Mouse (Mus musculus): ENCODE results near the gene Rnf220. TPM values are rescaled to one million over a fixed set of nuclear protein-coding genes. Genes with fewer than 3 reads are reported as not detected.

The Rnf220 gene
- total RNA-seq, 2 experiments from 2014 or later = 63.3 to 83.9 TPM

GRCm38 (mm10) chr4:117307270-117307669, 189.6 kb downstream of the Rnf220 start:
- no peak for ATAC-seq (replicated peaks; ENCODE audit: poor library complexity)

GRCm38 (mm10) chr4:117305461-117305860, 191.4 kb downstream of the Rnf220 start:
- ATAC-seq (replicated peaks; ENCODE audit: poor library complexity) = no peak

GRCm38 (mm10) chr4:117304239-117305025, 192.4 kb downstream of the Rnf220 start:
- no peak for ATAC-seq (replicated peaks; ENCODE audit: poor library complexity)

GRCm38 (mm10) chr4:117303581-117304238, 193.1 kb downstream of the Rnf220 start:
- no peak for ATAC-seq (replicated peaks; ENCODE audit: poor library complexity)

GRCm38 (mm10) chr4:117302027-117302806, 194.6 kb downstream of the Rnf220 start:
- no peak for ATAC-seq (replicated peaks; ENCODE audit: poor library complexity)

- no peak for ATAC-seq (replicated peaks; ENCODE audit: poor library complexity)
Observed at GRCm38 (mm10) chr4:117299921-117300320, 196.9 kb downstream of the Rnf220 start.

- no peak for ATAC-seq (replicated peaks; ENCODE audit: poor library complexity)
Observed at GRCm38 (mm10) chr4:117297819-117298218, 199.0 kb downstream of the Rnf220 start.

- no peak for ATAC-seq (replicated peaks; ENCODE audit: poor library complexity)
Observed at GRCm38 (mm10) chr4:117296849-117297593, 199.8 kb downstream of the Rnf220 start.

GRCm38 (mm10) chr4:117291696-117292095, 205.2 kb downstream of the Rnf220 start:
- ATAC-seq (replicated peaks; ENCODE audit: poor library complexity) = no peak

GRCm38 (mm10) chr4:117288927-117289801, 207.7 kb downstream of the Rnf220 start:
- peak; percentile 92 for ATAC-seq (replicated peaks; ENCODE audit: poor library complexity)

GRCm38 (mm10) chr4:117288277-117288926, 208.4 kb downstream of the Rnf220 start:
- ATAC-seq (replicated peaks; ENCODE audit: poor library complexity) = peak; percentile 25

GRCm38 (mm10) chr4:117284363-117284762, 212.5 kb downstream of the Rnf220 start:
- ATAC-seq (replicated peaks; ENCODE audit: poor library complexity) = no peak

- 0 out of 2 replicates have a peak, but pooled peaks have one; percentile 23 for ATAC-seq (replicated peaks; ENCODE audit: poor library complexity)
Observed at GRCm38 (mm10) chr4:117283271-117284191, 213.3 kb downstream of the Rnf220 start.

- ATAC-seq (replicated peaks; ENCODE audit: poor library complexity) = no peak
Observed at GRCm38 (mm10) chr4:117281090-117281845, 215.6 kb downstream of the Rnf220 start.

GRCm38 (mm10) chr4:117280397-117280930, 216.4 kb downstream of the Rnf220 start:
- ATAC-seq (replicated peaks; ENCODE audit: poor library complexity) = no peak

- ATAC-seq (replicated peaks; ENCODE audit: poor library complexity) = no peak
Observed at GRCm38 (mm10) chr4:117279253-117279642, 217.6 kb downstream of the Rnf220 start.

All from megakaryocyte progenitor cell, adult 5-6 weeks (primary cell).